Mouse (Mus musculus): ENCODE measurements around the gene Kyat1. TPM values are rescaled to one million over a fixed set of nuclear protein-coding genes. Genes with fewer than 3 reads are reported as not detected.

Kyat1 gene
- total and polyA plus RNA-seq, 2 experiments from 2014 or later, result 14.7 to 22.6 TPM

DNA sequence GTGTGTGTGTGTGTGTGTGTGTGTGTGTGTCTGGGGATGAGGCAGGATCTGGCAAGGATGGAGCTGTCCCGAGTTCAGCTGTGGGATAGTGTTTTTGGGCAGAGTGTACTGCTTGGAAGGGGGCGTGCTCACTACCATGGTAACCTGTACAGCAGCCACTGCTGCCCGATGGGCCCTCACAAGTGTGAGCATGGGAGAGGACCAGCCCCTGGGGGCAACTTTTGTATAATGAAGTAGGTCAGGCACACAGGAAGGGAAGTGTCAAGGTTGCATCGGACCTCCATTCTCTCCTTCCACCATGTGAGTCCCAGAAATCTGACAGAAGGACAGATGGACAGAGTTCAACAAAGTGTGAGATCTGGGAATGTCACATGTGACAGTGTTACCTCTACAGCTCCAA is 42.0 kb upstream of the Kyat1 start:
- Histone ChIP-seq H3K27me3 (ENCODE audit: insufficient read depth, low read length) (no peaks in the 10 kb centered on the region), H3K9me3 (ENCODE audit: low read length) (no peaks in the 10 kb centered on the region), H3K9ac (no peak overlapping the region), H3K27ac (ENCODE audit: low read depth, low read length) (no peak overlapping the region), H3K4me1 (ENCODE audit: insufficient read depth) (no peaks in the 10 kb centered on the region), H3K36me3 (ENCODE audit: insufficient read depth) (peaks cover 48% of the 10 kb centered on the region), H3K4me2 (ENCODE audit: low read depth) (no peak overlapping the region), H3K4me3 (ENCODE audit: low read depth, low read length) (no peak overlapping the region)
- no peak for ATAC-seq
- 69% methylated on average over 4 of the region's 4 CpGs for WGBS
- TF ChIP-seq CTCF (IDR thresholded peaks at IDR 0.05; ENCODE audit: low read depth), result no peak
- DNase-seq, result no peak

DNA sequence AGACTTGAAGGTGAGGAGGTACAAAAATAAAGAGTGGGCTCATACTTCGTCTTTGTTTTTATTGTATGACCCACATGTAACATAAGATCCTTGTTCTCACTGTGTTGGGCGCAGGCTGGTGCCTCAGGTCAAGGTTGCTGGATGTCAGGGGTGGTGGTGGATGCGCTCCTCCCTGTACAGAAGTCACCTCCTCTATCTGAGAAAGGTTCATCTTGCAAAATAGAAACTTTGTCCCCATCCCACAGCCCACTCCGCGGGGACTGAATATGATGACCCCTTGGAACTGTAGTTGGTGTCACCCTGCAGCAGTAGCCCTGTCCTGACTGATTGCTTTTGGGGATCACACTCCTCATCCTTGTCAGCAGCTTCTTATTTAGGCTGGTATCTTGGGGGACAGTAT is 41.4 kb upstream of the Kyat1 start:
- Histone ChIP-seq H3K9me3 (ENCODE audit: low read length) (no peaks in the 10 kb centered on the region), H3K4me2 (ENCODE audit: low read depth) (no peak overlapping the region), H3K27ac (ENCODE audit: low read depth, low read length) (no peak overlapping the region), H3K4me3 (ENCODE audit: low read depth, low read length) (no peak overlapping the region), H3K4me1 (ENCODE audit: insufficient read depth) (no peaks in the 10 kb centered on the region), H3K27me3 (ENCODE audit: insufficient read depth, low read length) (no peaks in the 10 kb centered on the region), H3K9ac (no peak overlapping the region), H3K36me3 (ENCODE audit: insufficient read depth) (peaks cover 53% of the 10 kb centered on the region)
- 94% methylated on average over 5 of the region's 5 CpGs for WGBS
- no peak for TF ChIP-seq CTCF (IDR thresholded peaks at IDR 0.05; ENCODE audit: low read depth)
- DNase-seq, result no peak
- no peak for ATAC-seq

DNA sequence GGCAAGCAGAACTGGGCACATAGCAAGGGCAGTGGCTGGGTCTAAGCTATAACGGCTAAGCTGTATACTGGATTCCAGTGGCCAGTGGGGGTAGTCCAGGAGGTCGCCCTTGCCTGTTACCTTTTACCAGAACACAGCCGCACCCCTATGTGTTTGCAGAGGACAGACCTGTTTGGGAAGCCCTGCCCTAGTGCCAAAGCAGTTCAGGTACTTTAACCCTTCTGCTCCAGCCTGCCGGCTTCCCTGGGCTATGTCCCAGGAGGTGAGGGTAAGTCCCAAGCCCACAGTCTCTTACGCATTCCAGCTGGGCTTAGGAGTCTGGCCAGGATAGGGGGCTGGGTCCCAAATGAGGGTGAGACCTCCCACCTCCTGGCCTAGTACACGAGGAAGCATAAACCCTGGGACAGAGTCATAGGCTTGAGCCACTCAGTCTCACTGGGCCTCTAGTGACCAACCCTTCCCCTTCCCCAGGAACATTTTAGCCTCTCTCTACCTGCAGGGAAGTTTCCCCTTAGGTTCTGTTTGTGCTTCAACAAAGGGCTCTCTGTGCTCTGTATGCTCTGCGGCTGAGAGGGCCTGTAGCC is 39.0 kb upstream of the Kyat1 start:
- 80% methylated on average over 7 of the region's 7 CpGs for WGBS
- DNase-seq, result no peak
- TF ChIP-seq CTCF (IDR thresholded peaks at IDR 0.05; ENCODE audit: low read depth), result no peak

DNA sequence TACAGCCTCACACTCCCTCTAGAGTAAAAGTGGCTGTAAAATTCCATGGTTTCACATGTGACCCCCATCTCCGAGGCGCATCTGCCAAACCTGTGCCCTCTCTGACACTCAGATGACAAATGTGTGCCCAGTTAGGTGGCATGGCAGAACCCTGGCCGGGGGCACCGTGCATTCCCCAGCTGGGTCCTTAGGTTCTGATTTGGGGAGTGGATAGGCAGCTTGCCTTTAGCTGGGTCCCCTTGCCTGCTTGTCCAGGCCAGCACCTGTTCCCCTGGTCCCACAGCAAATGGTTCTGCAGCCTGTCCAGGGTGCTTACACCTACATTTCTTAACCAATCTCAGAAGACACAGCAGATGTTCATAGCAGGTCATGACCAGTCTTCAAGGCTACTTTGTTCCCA is 37.7 kb upstream of the Kyat1 start:
- no peak for ATAC-seq

More for the DNA sequence above, 39.0 kb upstream of the Kyat1 start:
- H3K9me3 ChIP-seq (ENCODE audit: low read length), result no peaks in the 10 kb centered on the region
- H3K4me2 ChIP-seq (ENCODE audit: low read depth), result no peak overlapping the region
- H3K9ac ChIP-seq, result no peak overlapping the region
- H3K27me3 ChIP-seq (ENCODE audit: insufficient read depth, low read length), result no peaks in the 10 kb centered on the region
- H3K36me3 ChIP-seq (ENCODE audit: insufficient read depth), result peaks cover 65% of the 10 kb centered on the region
- H3K27ac ChIP-seq (ENCODE audit: low read depth, low read length), result no peak overlapping the region
- no peak overlapping the region for H3K4me3 ChIP-seq (ENCODE audit: low read depth, low read length)
- no peaks in the 10 kb centered on the region; the same call in 1 of the 2 replicates for H3K4me1 ChIP-seq (ENCODE audit: insufficient read depth)
- no peak for ATAC-seq

DNA sequence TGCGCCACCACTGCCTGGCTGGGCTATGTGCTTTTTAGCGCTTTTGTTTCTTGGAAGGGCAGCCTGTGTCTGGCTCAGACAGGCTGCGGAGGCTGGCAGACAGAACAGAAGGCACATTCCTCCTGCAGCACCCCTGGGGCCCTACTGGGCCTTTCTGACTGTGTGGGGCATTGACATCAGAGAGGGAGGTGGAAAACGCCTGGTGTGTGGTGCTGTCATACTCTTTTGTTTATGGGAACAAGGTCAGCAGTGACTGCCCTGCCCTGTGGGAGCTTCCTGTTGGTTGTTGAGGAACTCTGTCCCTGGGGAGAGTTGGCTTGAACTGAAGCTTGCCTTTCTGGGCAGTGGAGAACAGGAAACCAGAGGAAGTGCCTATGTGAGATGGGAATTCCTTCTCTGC is 36.9 kb upstream of the Kyat1 start:
- 54% methylated on average over 4 of the region's 4 CpGs for WGBS
- Histone ChIP-seq H3K4me2 (ENCODE audit: low read depth) (no peak overlapping the region), H3K4me1 (ENCODE audit: insufficient read depth) (peaks cover 13% of the 10 kb centered on the region), H3K36me3 (ENCODE audit: insufficient read depth) (peaks cover 49% of the 10 kb centered on the region), H3K27ac (ENCODE audit: low read depth, low read length) (no peak overlapping the region), H3K4me3 (ENCODE audit: low read depth, low read length) (no peak overlapping the region), H3K9ac (no peak overlapping the region), H3K9me3 (ENCODE audit: low read length) (no peaks in the 10 kb centered on the region), H3K27me3 (ENCODE audit: insufficient read depth, low read length) (no peaks in the 10 kb centered on the region)
- no peak for ATAC-seq
- DNase-seq, result no peak
- no peak for TF ChIP-seq CTCF (IDR thresholded peaks at IDR 0.05; ENCODE audit: low read depth)

More for the DNA sequence above, 37.7 kb upstream of the Kyat1 start:
- TF ChIP-seq CTCF (IDR thresholded peaks at IDR 0.05; ENCODE audit: low read depth), result no peak
- no peaks in the 10 kb centered on the region for H3K27me3 ChIP-seq (ENCODE audit: insufficient read depth, low read length)
- no peaks in the 10 kb centered on the region for H3K9me3 ChIP-seq (ENCODE audit: low read length)
- no peak overlapping the region for H3K4me2 ChIP-seq (ENCODE audit: low read depth)
- no peak for DNase-seq
- H3K27ac ChIP-seq (ENCODE audit: low read depth, low read length), result no peak overlapping the region
- H3K4me1 ChIP-seq (ENCODE audit: insufficient read depth), result peaks cover 13% of the 10 kb centered on the region
- H3K4me3 ChIP-seq (ENCODE audit: low read depth, low read length), result no peak overlapping the region
- no peak overlapping the region for H3K9ac ChIP-seq
- H3K36me3 ChIP-seq (ENCODE audit: insufficient read depth), result peaks cover 52% of the 10 kb centered on the region
- WGBS, result 98% methylated on average over 4 of the region's 4 CpGs

DNA sequence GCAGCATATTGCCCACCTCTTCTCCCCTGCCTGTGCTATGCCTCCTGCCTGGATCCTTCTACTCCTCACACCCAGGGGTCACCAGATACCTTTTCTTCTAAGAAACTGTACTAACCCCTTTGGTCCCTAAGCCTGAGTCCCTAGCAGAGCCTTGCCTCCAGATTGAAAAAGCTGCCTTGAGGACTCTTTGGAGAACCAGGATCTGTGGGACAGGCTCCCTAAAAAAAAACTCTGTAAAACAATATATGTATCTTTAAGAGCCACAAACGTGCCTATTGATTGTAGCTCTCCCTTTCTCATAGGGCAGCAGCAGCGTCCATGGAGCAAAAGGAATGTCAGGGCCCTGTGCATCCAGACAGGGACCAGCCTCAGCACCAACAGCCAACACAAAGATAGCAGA is 34.6 kb upstream of the Kyat1 start, which contains the start of gene Gm28035:
Gene Gm28035, plus strand, starts transcription at position 301 of the 400 bp plus-strand sequence.
- Histone ChIP-seq H3K4me1 (ENCODE audit: insufficient read depth) (peaks cover 13% of the 10 kb centered on the region), H3K9me3 (ENCODE audit: low read length) (no peaks in the 10 kb centered on the region), H3K27ac (ENCODE audit: low read depth, low read length) (no peak within 1 kb of the TSS), H3K4me2 (ENCODE audit: low read depth) (no peak within 1 kb of the TSS), H3K4me3 (ENCODE audit: low read depth, low read length) (no peak within 1 kb of the TSS), H3K27me3 (ENCODE audit: insufficient read depth, low read length) (no peaks in the 10 kb centered on the region), H3K36me3 (ENCODE audit: insufficient read depth) (peaks cover 49% of the 10 kb centered on the region), H3K9ac (no peak within 1 kb of the TSS)
- TF ChIP-seq CTCF (IDR thresholded peaks at IDR 0.05; ENCODE audit: low read depth), result no peak
- 84% methylated on average over 2 of the region's 2 CpGs for WGBS
- ATAC-seq, result no peak
- DNase-seq, result no peak

DNA sequence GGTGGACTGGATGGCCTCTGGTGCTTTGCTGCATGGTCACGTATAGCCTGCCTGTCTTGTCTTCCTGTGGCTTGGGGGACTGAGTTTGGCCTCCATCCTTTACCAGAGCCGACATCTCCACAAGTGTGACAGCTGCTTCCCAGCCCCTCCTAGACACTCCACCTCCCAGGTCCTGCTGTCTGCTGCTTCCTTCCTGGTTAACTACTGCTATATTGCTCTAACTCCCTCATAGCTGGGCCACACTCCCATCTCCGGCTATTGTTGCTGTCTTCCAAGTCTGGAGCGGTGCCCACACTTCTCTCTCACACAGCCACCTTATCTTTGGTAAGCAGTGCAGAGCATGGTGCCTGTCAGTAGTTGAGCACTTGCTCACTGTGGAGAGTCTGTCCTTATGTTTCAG is 34.1 kb upstream of the Kyat1 start:
- ATAC-seq, result no peak
- Histone ChIP-seq H3K4me1 (ENCODE audit: insufficient read depth) (peaks cover 13% of the 10 kb centered on the region), H3K9ac (no peak overlapping the region), H3K27ac (ENCODE audit: low read depth, low read length) (no peak overlapping the region), H3K4me2 (ENCODE audit: low read depth) (no peak overlapping the region), H3K4me3 (ENCODE audit: low read depth, low read length) (no peak overlapping the region), H3K27me3 (ENCODE audit: insufficient read depth, low read length) (no peaks in the 10 kb centered on the region), H3K9me3 (ENCODE audit: low read length) (no peaks in the 10 kb centered on the region), H3K36me3 (ENCODE audit: insufficient read depth) (peaks cover 46% of the 10 kb centered on the region)
- 66% methylated on average over 4 of the region's 4 CpGs for WGBS
- DNase-seq, result no peak
- TF ChIP-seq CTCF (IDR thresholded peaks at IDR 0.05; ENCODE audit: low read depth), result no peak

Measured in forebrain, postnatal 0 days (tissue).